Mouse (Mus musculus) granulocyte monocyte progenitor cell, adult 5-6 weeks (primary cell): ENCODE data around the gene Kctd18. TPM values are rescaled to one million over a fixed set of nuclear protein-coding genes. Genes with fewer than 3 reads are reported as not detected.

Source experiments
- ATAC-seq: replicated peaks from 2 replicates; pipeline ENCODE4 v1.8.0; 2016; ENCODE audit warnings: mild to moderate bottlenecking, moderate TSS enrichment, inconsistent platforms; ENCODE audit not compliant: poor library complexity, severe bottlenecking
- total RNA-seq, 2 experiments: library from RNA; stranded (forward) in 1 of 2; stranded (reverse) in 1 of 2; fragments of 200-712, 200-1000 nt in 1 of 2; fragments of >200 nt in 1 of 2; fragmentation: Nextera tagmentation in 1 of 2; gene quantifications; 2 replicates each; pipeline ENCODE4 v1.2.3; 2014 to 2017

The Kctd18 gene
- total RNA-seq, 2 experiments from 2014 or later: 16.9 to 32.1 TPM

DNA sequence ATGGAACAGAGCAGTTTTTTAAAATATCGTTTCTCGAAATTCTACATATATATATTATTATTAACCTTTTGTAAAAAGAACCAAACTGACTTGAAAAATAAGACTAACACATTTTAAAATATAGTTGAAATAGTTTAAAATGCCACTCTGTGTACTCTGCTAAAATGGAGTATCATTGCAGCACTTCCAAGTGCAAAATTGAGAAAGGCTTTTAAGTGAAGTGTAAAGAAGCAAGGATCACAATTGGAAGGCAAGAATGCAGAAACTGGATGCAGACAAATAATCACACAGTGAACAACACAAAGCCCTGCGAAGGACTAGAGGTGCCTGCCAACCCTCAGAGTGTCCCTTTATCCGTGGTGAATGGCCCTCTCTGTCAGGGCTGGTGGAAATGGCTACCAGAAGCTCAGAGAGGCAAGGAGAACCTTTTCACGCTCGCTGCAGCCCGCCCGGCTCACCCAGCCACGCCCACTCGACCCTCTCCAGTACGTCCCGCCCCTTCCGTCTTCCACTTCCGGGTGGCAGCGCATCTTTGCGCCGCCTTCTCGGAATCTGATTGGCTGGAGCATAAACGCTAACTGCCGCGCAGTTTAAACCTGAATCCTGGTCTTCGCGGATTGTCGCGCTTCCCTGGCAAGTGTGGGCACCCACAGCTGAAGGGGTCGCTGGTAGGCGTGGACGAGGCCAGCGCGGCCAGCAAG is 23.2 kb downstream of the Kctd18 start, which contains the start of gene Sgo2a:
Gene Sgo2a, plus strand, starts transcription at position 540 of the 701 bp plus-strand sequence.
- peak; percentile 98 for ATAC-seq

DNA sequence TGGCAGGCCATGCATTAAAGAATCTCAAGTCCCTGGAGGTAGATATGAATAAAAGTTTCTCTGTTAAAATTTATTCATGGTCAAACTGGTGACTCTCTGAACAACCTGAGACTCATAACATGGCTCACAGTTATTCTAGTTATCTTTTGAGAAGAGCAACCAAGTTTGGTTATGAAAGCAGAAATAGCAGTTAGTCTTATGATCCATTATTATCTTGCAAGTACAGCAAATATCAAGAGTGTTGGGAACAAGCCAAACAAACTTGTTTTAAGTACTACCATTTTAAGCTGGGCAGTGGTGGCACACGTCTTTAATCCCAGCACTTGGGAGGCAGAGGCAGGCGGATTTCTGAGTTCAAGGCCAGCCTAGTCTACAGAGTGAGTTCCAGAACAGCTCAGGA is 27.5 kb downstream of the Kctd18 start:
- ATAC-seq: no peak

GRCm38 (mm10) chr1:57989052-57989600 is 29.6 kb downstream of the Kctd18 start:
- peak; percentile 27; the same call in 1 of the 2 replicates for ATAC-seq

GRCm38 (mm10) chr1:57976860-57977259 is 41.9 kb downstream of the Kctd18 start:
- ATAC-seq: peak; percentile 67

DNA sequence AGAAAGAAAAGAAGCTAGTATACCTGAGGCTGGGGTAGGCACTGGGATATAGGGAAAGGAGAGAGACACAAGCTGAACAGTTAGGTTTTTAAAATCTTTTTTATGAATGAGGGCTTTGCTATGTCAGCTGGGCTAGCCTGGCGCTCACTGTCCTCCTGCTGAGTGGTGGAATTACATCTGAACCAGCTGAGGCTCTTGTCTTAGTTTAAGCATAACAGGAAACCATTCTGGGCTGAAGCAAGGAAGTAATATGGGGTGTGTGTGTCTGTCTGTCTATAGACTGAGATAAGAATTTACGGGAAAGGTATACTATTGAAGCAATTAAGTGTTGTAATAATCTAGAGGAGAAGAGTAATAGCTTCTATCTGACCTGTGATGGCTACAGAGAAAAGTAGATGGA is 47.2 kb downstream of the Kctd18 start:
- no peak for ATAC-seq

DNA sequence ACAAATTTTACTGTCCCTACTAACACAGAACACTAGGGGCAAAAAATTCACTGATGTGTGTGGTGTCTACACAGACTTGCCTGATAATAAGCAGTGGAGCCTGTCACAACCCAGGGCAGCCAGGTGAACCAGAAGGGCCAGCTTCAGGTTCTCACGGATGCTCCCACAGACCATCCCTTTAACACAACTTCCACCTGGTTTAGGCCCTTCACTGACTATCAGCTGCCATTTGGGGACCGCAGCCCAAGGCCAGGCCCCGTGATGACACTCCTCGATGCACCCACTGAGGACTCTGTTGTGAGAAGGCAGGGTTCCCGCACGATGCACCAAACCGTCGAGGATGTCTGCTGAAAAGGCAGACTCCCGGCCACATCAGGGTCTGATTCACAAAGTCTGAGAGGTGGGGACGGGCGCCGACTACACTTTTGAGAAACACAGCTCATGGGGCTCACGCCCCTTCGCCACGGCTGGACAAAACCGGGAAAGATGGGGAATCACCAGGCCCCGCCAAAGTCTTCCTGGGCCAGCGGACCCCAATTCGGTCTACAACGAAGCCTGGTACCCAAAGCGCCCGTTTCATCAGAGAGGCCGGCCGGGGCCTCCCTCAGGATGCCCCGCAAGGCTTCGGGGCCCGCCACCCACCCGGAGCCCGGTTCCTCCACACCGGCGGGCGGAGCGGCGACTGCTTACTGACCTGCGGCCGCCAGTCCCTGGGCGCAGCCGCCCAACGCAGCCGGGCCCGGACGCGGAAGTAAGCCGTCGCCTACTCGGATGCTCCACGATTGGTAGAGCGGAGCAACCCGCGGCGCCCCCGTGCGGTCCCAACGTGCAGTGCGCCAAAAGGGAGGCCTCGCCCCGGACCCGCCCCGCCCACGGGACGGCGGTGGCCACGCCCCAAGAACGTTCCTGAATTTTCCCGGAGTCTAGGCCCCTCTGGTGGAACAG is 49.2 kb downstream of the Kctd18 start:
- peak; percentile 100 for ATAC-seq

DNA sequence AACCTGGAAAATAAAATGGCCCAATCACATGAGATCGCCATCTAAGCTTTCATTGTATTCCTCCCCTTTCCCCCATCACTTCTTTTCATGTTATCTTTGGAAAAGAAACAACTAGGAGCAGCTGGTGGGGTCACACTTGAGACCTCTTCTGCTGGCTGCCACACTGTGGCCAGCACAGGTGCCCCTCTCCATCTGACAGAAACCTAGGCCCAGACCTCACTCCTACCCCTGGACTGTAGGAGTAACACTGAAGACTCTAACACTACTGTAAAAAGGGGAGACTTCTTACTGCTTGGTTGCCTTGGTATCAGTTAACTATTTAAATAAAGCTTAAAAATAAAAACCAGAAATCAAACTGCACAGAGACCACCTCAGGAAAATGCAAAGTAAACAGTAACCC is 63.0 kb downstream of the Kctd18 start:
- ATAC-seq: no peak

DNA sequence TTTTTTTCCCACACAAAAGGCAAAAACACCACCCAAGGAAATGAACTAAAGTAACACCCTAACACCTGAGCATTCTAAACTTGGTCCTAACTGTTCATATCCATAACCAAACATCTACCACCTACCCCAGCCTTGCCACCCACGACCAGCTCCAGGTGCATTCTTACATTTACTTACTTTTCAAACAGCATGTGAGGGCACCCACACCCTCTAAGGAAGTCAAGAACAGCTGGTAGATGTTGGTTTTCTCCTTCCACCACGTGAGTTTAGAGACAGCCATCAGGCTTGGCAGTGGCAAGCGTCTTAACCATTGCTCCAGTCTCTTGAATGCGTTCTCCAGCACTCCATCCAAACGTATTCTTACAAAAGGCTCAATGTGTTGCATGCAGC is 64.4 kb downstream of the Kctd18 start:
- ATAC-seq: no peak

DNA sequence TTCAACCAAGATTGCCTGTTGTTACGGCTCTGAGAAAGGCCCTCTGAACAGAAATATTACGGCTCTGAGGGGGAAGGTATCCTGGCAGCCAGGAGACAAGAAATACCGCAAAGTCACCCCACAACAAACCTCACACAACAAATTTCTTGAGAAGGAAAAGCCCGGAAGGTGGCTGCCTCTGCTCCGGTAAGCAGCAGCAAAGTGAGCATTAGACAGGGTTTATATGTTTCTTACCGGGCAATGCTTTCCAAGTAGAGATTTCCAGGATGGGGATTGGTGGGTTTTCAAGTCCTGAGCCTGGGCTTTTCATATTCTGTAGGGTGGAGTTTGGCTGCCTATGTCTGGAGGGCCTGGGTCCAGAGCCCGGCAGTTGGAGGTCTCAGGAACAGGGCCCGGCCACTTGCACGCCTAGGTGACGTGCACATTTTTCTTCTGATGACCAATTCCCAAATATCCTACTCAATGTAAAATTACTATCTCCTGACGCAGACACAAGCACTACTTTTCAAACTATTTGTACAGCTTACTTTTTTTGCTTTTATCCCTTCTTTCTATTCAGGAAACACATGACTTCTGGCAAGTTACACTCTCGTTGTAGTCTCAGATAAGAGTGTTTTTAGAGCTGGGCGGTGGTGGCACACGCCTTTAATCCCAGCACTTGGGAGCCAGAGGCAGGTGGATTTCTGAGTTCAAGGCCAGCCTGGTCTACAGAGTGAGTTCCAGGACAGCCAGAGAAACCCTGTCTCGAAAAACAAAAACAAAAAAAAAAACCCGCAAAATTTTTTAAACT is 65.0 kb downstream of the Kctd18 start:
- no peak for ATAC-seq

DNA sequence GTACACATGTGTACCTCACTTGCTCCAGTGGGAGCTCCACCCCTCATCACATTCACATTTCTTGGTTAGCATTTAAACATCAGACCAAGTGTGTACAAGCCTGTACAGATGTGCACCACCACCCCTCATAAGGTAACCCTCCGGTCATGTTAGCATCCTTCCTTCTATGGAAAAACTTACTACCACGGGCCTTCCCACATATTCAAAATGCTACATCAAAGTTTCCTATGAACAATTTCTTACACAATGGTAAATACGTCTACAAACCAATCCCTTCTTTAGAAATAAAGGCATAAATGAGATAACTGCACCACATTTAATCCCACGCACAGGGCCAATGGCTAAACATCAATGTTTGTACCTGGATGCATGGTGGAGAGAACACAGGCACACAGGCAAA is 66.2 kb downstream of the Kctd18 start:
- ATAC-seq: no peak

- no peak for ATAC-seq
Observed at GRCm38 (mm10) chr1:57949716-57950115, 69.0 kb downstream of the Kctd18 start.

DNA sequence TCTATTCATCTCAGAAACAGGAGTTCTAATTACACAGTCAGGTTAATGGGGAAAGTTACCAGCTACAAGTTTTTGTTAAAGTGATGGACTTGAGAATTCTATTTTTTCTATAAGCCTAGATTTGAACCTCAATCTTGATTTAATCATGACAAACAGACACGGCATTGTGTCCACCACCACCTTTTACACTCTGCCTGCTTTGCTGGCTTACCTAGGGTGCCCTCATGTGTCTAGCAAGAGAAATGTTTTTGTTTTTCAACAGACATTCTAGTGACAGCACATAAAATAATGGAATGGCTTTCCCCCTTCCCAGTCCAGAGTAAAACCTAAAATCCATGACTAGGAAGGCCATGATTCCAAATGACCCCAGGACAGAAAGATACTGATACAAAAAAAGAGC is 69.6 kb downstream of the Kctd18 start:
- no peak for ATAC-seq

GRCm38 (mm10) chr1:57947552-57948347 is 71.0 kb downstream of the Kctd18 start:
- ATAC-seq: no peak

DNA sequence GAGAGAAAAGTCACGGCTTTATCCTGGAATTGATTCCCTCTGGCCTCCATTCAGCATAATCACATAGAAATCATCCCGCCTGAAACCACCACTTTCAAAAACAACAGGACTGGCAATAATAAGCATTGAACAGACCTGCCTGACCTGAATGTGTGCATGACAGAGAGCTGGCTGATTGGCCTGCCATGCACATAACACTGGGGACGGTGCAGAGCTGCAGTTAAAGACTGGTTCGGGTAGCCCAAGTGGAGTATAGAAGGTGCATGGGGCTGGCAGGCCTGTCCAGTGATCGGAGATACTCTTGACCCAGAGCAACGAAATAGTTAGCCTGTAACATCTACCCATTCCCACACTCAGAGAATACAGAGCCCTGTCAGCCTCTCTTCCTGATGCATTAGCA is 76.5 kb downstream of the Kctd18 start:
- ATAC-seq: no peak

GRCm38 (mm10) chr1:57941734-57942133 is 77.0 kb downstream of the Kctd18 start:
- no peak for ATAC-seq

DNA sequence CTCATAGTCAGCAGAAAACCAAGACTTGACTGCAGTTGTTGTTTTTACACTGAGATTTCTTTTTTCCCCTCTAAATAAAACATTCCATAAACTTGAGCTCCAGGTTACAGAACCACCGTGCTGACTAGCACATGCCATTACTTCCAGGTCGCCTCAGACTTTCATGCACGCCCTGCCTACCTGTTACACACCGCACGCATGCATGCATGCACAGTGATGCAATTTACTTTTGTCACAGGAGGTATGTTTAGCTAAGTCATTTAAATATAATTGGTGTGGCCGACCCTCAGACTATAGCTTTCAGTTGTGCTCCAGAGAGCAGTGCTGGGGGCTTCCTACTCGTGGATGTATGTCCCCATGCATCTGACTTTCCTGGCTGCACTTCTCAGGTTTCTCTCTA is 77.7 kb downstream of the Kctd18 start:
- no peak for ATAC-seq

DNA sequence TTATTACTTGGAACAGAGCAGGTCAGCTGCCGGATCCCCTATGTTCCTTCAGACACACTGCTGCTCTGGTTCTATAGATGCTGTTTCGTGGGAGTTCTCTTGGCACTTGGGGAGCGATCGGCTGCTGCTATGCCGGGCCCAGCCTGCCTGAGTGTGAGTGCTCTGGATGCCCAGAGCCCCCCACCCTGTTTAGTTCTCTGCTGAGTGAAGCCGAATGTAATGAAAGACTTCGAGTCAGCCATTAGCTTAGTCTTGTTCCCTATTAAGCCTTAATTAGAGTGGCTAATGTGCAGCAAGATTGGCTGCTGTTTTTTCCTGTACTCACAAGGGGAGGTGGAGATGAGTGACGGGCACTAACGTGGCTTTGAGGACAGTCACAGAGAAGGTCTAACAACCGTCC is 78.1 kb downstream of the Kctd18 start:
- no peak for ATAC-seq

- ATAC-seq: no peak
Observed at GRCm38 (mm10) chr1:57934287-57934686, 84.5 kb downstream of the Kctd18 start.

- no peak for ATAC-seq
Observed at GRCm38 (mm10) chr1:57918567-57918966, 100.2 kb downstream of the Kctd18 start.

DNA sequence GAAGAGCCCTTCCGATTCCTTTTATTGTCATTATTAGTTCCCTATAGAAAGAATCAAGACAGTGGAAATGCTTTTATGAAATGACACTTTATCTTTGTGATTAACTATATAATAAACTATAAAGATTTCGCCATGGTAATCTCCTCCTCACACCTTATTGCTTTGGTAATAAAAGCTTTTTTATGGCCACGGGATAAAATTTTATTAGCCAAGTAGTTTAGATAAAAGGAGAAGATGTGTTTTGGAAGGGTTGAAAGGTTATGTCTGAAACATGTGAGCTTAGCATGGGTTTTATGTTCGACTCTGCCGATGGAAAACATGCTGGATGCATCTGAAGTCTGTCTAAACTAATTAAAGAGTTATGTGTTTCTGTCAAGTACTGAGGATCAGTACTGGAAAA is 101.4 kb downstream of the Kctd18 start:
- no peak for ATAC-seq
